Mouse (Mus musculus): Measurements from ENCODE around the gene Mettl21a. TPM values are rescaled to one million over a fixed set of nuclear protein-coding genes. Genes with fewer than 3 reads are reported as not detected.
"Not testable (repeated sequence)": the region's sequence is repeated elsewhere in the genome, so short reads cannot be mapped to it uniquely, and the experiment has no call there.

Gene Mettl21a
- polyA plus RNA-seq, 1 experiment from 2014 or later: 21.6 TPM

GRCm38 (mm10) chr1:64603381-64603780 lies 13.7 kb downstream of the Mettl21a start:
- WGBS: 94% methylated on average over 5 of the region's 5 CpGs
- Histone ChIP-seq H3K4me3 (no peak overlapping the region), H3K36me3 (peaks cover 67% of the 10 kb centered on the region)

GRCm38 (mm10) chr1:64601242-64601842 lies 15.7 kb downstream of the Mettl21a start:
- WGBS: 93% methylated on average over 6 of the region's 6 CpGs

More at GRCm38 (mm10) chr1:64603381-64603780, 13.7 kb downstream of the Mettl21a start:
- H3K27ac ChIP-seq: no peak overlapping the region
- no peaks in the 10 kb centered on the region for H3K9me3 ChIP-seq (replicated peaks)
- DNase-seq (ENCODE audit: low spot score): no peak
- no peaks in the 10 kb centered on the region for H3K27me3 ChIP-seq (ENCODE audit: low read depth, poor library complexity, severe bottlenecking)
- no peaks in the 10 kb centered on the region for H3K4me1 ChIP-seq

GRCm38 (mm10) chr1:64600413-64601077 lies 16.5 kb downstream of the Mettl21a start:
- H3K27me3 ChIP-seq (ENCODE audit: low read depth, poor library complexity, severe bottlenecking): no peaks in the 10 kb centered on the region
- WGBS: 93% methylated on average over 7 of the region's 7 CpGs
- H3K9me3 ChIP-seq (replicated peaks): no peaks in the 10 kb centered on the region
- no peak overlapping the region for H3K4me3 ChIP-seq
- H3K36me3 ChIP-seq: peaks cover 71% of the 10 kb centered on the region
- no peak for DNase-seq (ENCODE audit: low spot score)
- no peaks in the 10 kb centered on the region for H3K4me1 ChIP-seq
- H3K27ac ChIP-seq: no peak overlapping the region

More at GRCm38 (mm10) chr1:64601242-64601842, 15.7 kb downstream of the Mettl21a start:
- Histone ChIP-seq H3K9me3 (replicated peaks) (no peaks in the 10 kb centered on the region), H3K4me1 (no peaks in the 10 kb centered on the region), H3K36me3 (peaks cover 69% of the 10 kb centered on the region), H3K4me3 (no peak overlapping the region), H3K27me3 (ENCODE audit: low read depth, poor library complexity, severe bottlenecking) (no peaks in the 10 kb centered on the region), H3K27ac (no peak overlapping the region)
- no peak for DNase-seq (ENCODE audit: low spot score)

- 74% methylated on average over 5 of the region's 5 CpGs for WGBS
- no peak overlapping the region for H3K4me3 ChIP-seq
- H3K4me1 ChIP-seq: no peaks in the 10 kb centered on the region
- peaks cover 63% of the 10 kb centered on the region for H3K36me3 ChIP-seq
- no peak for DNase-seq (ENCODE audit: low spot score)
- no peaks in the 10 kb centered on the region for H3K27me3 ChIP-seq (ENCODE audit: low read depth, poor library complexity, severe bottlenecking)
- no peaks in the 10 kb centered on the region for H3K9me3 ChIP-seq (replicated peaks)
- H3K27ac ChIP-seq: no peak overlapping the region
These were observed 18.1 kb downstream of the Mettl21a start for GRCm38 (mm10) chr1:64598926-64599325.

DNA sequence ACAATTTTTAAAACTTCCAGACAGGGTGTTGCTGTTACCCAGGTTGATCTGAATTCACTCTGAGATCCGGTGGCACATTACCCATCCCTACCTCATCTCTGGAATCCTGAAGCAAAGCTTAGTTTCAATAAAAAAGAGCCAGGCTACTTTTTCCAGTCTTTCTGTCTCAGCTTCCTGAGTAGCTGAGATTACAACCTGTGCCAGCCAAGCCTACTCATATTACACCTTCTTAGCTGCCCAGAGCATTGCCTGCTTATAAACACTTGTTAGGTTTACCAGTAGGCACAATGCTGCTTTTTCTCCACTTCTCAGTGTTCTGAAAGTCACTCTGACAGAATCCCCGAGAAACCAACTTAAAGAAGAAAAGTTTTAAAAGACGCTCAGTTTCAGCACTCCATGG lies 38.2 kb downstream of the Mettl21a start:
- no peaks in the 10 kb centered on the region for H3K27me3 ChIP-seq (ENCODE audit: low read depth, poor library complexity, severe bottlenecking)
- 91% methylated on average over 3 of the region's 3 CpGs for WGBS
- H3K4me3 ChIP-seq: no peak overlapping the region
- H3K4me1 ChIP-seq: no peaks in the 10 kb centered on the region
- no peaks in the 10 kb centered on the region for H3K9me3 ChIP-seq (replicated peaks)
- peaks cover 88% of the 10 kb centered on the region for H3K36me3 ChIP-seq
- no peak overlapping the region for H3K27ac ChIP-seq
- DNase-seq (ENCODE audit: low spot score): no peak

DNA sequence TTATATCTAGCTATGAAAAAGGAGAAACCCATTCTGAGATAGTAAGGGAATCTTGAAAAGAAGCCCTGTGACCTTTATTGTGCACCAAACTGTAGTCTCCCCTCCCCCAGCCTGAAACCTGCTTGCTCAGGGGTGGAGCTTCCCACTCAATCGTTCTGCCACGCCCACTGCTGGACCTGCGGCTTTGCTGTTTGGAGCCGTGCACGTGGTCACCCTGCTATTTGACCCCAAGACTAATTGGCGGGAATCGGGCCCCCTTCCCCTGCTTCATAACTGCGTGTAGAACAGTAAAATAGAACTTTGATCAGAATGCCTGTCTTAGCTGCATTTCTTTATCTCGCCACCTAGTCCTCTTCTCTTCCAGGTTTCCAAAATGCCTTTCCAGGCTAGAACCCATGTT lies 39.1 kb downstream of the Mettl21a start:
- H3K27me3 ChIP-seq (ENCODE audit: low read depth, poor library complexity, severe bottlenecking); H3K27ac ChIP-seq; H3K9me3 ChIP-seq (replicated peaks); H3K4me3 ChIP-seq; H3K4me1 ChIP-seq; DNase-seq (ENCODE audit: low spot score): not testable (repeated sequence)
- H3K36me3 ChIP-seq: peaks cover 92% of the 10 kb centered on the region
- WGBS: 47% methylated on average over 9 of the region's 9 CpGs

- WGBS: 88% methylated on average over 2 of the region's 2 CpGs
- Histone ChIP-seq H3K27ac (no peak overlapping the region), H3K9me3 (replicated peaks) (no peaks in the 10 kb centered on the region), H3K4me1 (no peaks in the 10 kb centered on the region), H3K36me3 (peaks cover 93% of the 10 kb centered on the region), H3K4me3 (no peak overlapping the region), H3K27me3 (ENCODE audit: low read depth, poor library complexity, severe bottlenecking) (no peaks in the 10 kb centered on the region)
- no peak for DNase-seq (ENCODE audit: low spot score)
These were observed 40.3 kb downstream of the Mettl21a start for GRCm38 (mm10) chr1:64576732-64577131.

DNA sequence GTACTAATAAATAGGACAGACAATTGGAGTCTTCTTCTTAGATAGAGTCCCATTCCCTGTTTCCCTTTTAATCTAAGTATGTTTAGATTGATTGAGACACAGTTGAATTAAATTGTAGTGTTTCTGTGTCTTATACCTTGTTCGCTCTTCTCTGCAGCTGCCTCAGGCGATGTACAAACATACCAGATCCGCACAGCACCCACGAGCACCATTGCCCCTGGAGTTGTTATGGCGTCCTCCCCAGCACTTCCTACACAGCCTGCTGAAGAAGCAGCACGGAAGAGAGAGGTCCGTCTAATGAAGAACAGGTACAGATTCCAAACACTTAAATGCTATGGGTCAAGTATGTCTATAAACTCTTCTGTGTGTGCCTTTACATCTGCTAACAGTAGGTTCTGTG lies 41.0 kb downstream of the Mettl21a start:
- Histone ChIP-seq H3K4me3 (no peak overlapping the region), H3K27me3 (ENCODE audit: low read depth, poor library complexity, severe bottlenecking) (no peaks in the 10 kb centered on the region), H3K27ac (no peak overlapping the region), H3K36me3 (peaks cover 92% of the 10 kb centered on the region), H3K9me3 (replicated peaks) (no peaks in the 10 kb centered on the region), H3K4me1 (no peaks in the 10 kb centered on the region)
- no peak for DNase-seq (ENCODE audit: low spot score)
- 91% methylated on average over 7 of the region's 7 CpGs for WGBS

DNA sequence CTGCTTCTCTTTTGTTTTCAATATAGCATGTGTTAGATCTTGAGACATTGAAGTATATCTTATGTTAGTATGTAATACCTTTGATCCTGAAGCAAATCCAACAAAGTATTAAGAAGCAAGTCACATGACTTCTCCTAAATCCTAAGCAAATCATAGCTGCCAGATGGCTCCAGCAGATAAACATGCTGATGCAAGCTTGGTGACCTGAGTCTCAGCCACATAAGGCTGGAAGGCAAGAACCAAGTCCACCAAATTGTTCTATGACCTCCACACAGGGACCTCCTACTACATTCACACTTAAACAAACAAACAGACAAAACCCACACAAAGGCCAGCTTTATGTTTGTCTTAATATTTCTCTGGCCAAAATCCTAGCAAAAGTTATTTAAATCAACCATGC lies 48.8 kb downstream of the Mettl21a start:
- Histone ChIP-seq H3K4me1 (no peaks in the 10 kb centered on the region), H3K27ac (no peak overlapping the region), H3K9me3 (replicated peaks) (no peaks in the 10 kb centered on the region), H3K4me3 (no peak overlapping the region), H3K36me3 (peaks cover 87% of the 10 kb centered on the region), H3K27me3 (ENCODE audit: low read depth, poor library complexity, severe bottlenecking) (no peaks in the 10 kb centered on the region)
- no peak for DNase-seq (ENCODE audit: low spot score)

DNA sequence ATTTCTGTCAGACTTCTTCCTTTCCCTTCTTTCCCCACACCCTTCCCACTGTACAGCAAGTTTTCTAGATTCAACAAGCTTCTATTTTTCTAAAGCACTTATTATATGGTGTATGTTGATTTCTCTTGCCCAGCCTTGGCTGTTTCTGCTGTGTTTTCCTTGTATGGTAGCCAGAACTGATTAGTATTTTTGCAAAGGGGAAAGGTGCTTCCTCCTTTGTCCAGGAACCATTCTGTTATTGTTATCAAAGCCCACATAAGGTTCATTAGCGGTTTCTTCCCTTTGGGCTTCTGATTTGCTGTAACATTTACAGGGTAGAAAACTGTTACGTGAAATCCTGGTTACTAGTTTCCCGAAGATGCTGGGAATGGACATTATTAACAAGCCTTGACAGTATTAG lies 56.9 kb downstream of the Mettl21a start:
- no peak for DNase-seq (ENCODE audit: low spot score)
- H3K36me3 ChIP-seq: peaks cover 76% of the 10 kb centered on the region
- no peaks in the 10 kb centered on the region for H3K9me3 ChIP-seq (replicated peaks)
- no peak overlapping the region for H3K27ac ChIP-seq
- no peak overlapping the region for H3K4me3 ChIP-seq
- WGBS: 96% methylated on average over 3 of the region's 3 CpGs
- no peaks in the 10 kb centered on the region for H3K27me3 ChIP-seq (ENCODE audit: low read depth, poor library complexity, severe bottlenecking)
- H3K4me1 ChIP-seq: no peaks in the 10 kb centered on the region

Other genes with a start within 250 kb of the Mettl21a start
- 41.8 and 48.6 TPM in 2 replicates for gene Creb1, start 84.6 kb downstream of the Mettl21a start, polyA plus RNA-seq (2016; fragmentation: Nextera tagmentation; extraction: Ambion mirVana)
- gene Ccnyl1, start 73.2 kb upstream of the Mettl21a start, polyA plus RNA-seq (2016; fragmentation: Nextera tagmentation; extraction: Ambion mirVana): 6.4 TPM in 2 replicates
- 0.28 and 0.29 TPM in 2 replicates for gene Fzd5, start 120.5 kb upstream of the Mettl21a start, polyA plus RNA-seq (2016; fragmentation: Nextera tagmentation; extraction: Ambion mirVana)

Measured in limb, embryonic 10.5 days (tissue).